Mouse (Mus musculus) ovary, postnatal 10 days (tissue): ENCODE measurements at regions not wholly inside any gene's neighbourhood (a gene's known extent, or its start where the extent isn't known, plus 50 kb on each side); places are given as distances from the start of the nearest gene placed in this dataset.

ENCODE experiments used
- DNase-seq: peaks from one replicate; pipeline ENCODE4 v3.0.0; 2022; ENCODE audit warnings: low spot score

DNA sequence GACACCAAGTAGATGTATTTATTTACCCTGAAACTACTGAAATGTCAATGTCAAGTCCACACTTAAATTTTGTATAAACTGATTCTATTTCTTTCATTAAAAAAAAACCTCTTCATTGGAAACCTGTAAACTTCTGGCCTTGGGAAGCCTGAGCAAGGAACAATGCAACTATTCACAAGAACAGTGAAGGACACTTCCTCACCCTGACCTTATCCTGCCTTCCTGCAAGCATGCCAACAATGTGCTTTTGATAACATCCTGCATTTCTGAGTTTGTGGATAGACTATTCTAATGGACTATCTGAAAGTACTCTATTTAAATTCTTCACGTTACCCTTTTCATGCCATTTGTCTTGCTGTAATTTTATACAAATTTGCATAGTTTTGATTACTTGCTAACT is 53.1 kb upstream of the Nabp1 start:
- no peak for DNase-seq

DNA sequence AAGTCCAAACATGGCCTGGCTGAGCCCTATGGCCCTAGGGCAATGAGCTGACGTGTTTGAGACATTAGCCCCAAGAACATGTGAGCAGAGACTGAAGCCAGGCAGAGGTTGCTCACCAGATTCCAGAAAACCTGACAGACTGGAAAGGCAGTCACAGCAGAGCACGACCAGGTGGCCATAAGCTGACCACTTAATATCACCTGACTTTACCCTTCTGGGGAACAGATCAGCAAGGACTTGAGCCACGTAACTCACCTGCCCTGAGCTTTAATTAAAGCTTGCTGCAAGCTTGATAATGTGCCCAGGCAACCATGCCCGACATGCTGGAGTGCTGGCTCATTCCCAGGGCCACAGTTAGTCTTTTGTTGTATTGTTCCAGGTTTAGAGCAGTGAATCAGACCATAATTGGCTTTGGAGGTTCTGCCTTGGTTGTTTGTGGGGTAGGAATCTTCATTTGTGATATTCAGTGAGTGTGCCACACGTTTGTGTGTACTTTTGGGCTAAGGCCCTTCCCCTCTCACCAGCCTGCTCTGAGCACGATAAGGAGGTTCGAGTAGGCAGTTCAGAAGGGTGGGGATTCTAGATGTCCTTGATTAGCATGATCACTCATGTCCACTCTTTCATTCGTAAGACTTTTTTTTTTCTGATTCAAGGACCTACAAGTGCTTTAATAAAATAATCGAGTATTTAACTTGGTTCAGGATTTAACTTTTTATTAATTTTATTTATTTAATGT is 52.1 kb upstream of the Nabp1 start:
- DNase-seq, result no peak

DNA sequence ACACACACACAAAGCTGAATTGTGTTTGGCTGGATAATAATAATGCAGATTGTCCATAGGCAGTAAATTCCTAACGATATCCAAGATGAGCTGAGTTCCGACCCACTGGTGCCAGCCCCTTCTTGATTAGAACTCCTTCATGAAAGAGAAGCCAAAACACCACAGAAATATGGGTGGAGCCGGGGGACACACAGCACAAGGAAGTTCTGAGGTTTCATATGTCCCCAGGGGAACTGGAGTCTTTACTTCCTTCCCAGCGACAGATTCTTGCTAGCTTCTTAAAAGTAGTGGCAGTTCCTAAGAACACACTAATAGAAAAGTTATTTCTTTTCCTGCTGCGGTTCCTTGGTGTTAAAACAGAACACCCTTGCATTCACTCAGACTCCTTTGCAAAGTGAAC is 51.4 kb upstream of the Nabp1 start:
- no peak for DNase-seq

DNA sequence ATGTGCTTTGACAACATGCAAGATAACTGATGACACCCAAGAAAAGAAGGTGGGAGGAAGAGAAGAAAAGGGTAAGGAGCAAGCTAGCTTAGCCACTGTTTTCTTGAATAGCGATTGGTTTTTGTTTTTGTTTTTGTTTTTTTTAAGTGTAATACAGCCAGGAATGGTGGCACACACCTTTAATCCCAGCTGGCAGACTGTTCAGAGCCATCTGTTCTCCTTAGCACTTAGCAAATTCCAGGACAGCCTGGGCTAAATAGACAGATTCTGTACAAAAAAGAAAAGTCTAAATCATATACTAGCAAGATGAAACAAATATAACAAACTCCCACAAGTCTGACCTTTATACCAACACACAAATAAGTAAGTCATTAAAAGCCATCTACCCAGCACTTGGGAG is 50.4 kb upstream of the Nabp1 start:
- no peak for DNase-seq
